Mouse (Mus musculus): ENCODE results near the gene Syngap1. TPM values are rescaled to one million over a fixed set of nuclear protein-coding genes. Genes with fewer than 3 reads are reported as not detected.
"Not testable (repeated sequence)": the region's sequence is repeated elsewhere in the genome, so short reads cannot be mapped to it uniquely, and the experiment has no call there.

Syngap1 gene
- total and polyA plus RNA-seq, 3 experiments: 2.7 to 24.6 TPM; not detected in 1

DNA sequence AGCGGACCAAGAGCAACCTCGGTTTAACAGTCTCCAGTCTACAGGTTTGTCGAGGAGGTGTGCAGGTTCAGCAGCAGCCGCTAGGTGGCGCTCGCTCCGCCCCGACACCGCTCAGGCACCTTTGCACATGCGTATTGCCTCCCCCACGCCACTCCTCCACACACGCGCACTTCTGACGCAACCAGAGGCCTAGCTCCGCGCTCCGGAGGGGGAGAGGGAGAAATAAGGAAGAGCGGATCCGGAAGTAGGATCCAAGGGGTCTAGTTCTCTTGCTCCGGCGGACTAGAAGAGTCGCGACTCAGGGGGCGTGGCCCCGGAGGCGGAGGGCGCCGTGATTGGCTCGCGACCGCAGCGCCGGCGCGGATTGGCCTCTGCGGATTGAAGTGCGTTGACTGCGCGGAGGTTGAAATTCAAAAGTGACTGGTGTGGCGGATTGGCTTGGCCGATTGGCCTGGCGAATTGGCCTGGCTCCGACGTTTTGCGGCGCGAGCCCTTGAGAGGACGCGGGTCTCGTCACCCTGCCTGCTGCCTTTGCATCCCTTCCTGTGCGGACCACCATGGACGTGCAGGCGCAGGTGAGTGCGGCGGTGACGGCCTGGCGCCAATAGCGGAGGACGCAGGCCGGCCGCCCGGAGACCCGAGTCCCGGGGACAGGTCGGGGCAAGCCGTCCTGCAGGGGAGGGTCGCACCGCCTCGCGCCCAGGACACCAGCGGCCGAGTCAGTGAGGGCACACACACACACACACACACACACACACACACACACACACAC lies 24.2 kb upstream of the Syngap1 start, which contains the start of gene Kifc5b (continued):
- TF ChIP-seq MYB (IDR thresholded peaks at IDR 0.05; ENCODE audit: low read depth, low read length) (no peak), NRF1 (IDR thresholded peaks at IDR 0.05; ENCODE audit: insufficient read depth, low read depth, low read length, poor library complexity, severe bottlenecking) (peak; percentile 95), EP300 (IDR thresholded peaks at IDR 0.05; ENCODE audit: low read depth in 1 of 2, low read length in 2 of 2) (peak in 1 of 2 experiments; percentile 44; a peak in 1 of 4 replicates), TBP (IDR thresholded peaks at IDR 0.05; ENCODE audit: low read depth, low read length) (peak; percentile 77), ZMIZ1 (IDR thresholded peaks at IDR 0.05; ENCODE audit: low read depth, low read length) (peak; percentile 84; the same call in 1 of the 2 replicates), TCF12 (IDR thresholded peaks at IDR 0.05; ENCODE audit: low read depth, low read length) (peak; percentile 60; the same call in 1 of the 2 replicates), RCOR1 (IDR thresholded peaks at IDR 0.05; ENCODE audit: low read depth, low read length) (0 out of 2 replicates have a peak, but pooled peaks have one; percentile 26), BHLHE40 (IDR thresholded peaks at IDR 0.05; ENCODE audit: borderline replicate concordance, low read depth, low read length) (no peak), CHD2 (IDR thresholded peaks at IDR 0.05; ENCODE audit: low read length) (no peak), GATA1 (IDR thresholded peaks at IDR 0.05; ENCODE audit: low read depth, low read length) (no peak), POLR2A (IDR thresholded peaks at IDR 0.05; ENCODE audit: control insufficient read depth in 1 of 2, insufficient read depth in 1 of 2, low read depth in 1 of 2, low read length in 2 of 2, poor library complexity in 1 of 2) (peak; percentile 86 to 88), SIN3A (IDR thresholded peaks at IDR 0.05; ENCODE audit: low read length) (peak; percentile 95), MAFK (IDR thresholded peaks at IDR 0.05; ENCODE audit: borderline replicate concordance, low read depth, low read length) (no peak), GABPA (IDR thresholded peaks at IDR 0.05; ENCODE audit: low read depth, low read length) (no peak), ETS1 (IDR thresholded peaks at IDR 0.05; ENCODE audit: low read depth, low read length) (peak; percentile 75; the same call in 1 of the 2 replicates), MYC (IDR thresholded peaks at IDR 0.05; ENCODE audit: low read depth, low read length) (peak; percentile 94), ZNF384 (IDR thresholded peaks at IDR 0.05; ENCODE audit: low read depth, low read length) (no peak), MEF2A (IDR thresholded peaks at IDR 0.05; ENCODE audit: extremely low read depth, insufficient replicate concordance, low read depth, low read length, poor library complexity, severe bottlenecking) (no peak), HCFC1 (IDR thresholded peaks at IDR 0.05; ENCODE audit: low read depth, low read length) (peak; percentile 91), POLR2AphosphoS2 (IDR thresholded peaks at IDR 0.05; ENCODE audit: low read length) (peak; percentile 81), RAD21 (IDR thresholded peaks at IDR 0.05; ENCODE audit: low read depth, low read length) (peak; percentile 50)

DNA sequence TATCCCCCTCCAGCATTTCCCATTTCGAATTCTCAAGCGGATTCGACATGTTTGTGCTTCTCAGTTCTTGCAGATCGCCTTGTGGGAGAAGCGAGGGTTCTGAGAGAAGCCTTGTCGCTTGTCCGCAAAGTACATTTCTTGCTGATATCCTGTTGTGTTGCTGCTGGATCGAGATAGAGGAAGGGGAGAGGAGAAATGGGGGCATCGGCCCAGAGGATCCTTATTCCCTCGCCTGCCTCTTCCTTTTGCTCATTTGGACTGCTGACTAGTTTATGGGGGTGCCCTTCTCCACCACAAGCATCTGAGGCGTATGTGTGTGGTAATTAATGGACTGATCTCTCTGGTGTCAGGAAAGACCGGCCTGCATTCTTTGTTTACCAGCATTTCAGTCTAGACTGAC lies 23.5 kb upstream of the Syngap1 start:
- Histone ChIP-seq H3K27ac (ENCODE audit: control insufficient read depth, low read depth, low read length) (peak overlapping the region; percentile 77), H3K4me3 (ENCODE audit: control insufficient read depth in 1 of 2, insufficient read depth in 1 of 2, low read depth in 2 of 2, low read length in 2 of 2) (peak overlapping the region; percentile 79 to 93), H3K9ac (ENCODE audit: control insufficient read depth, low read depth, low read length, poor library complexity, severe bottlenecking) (peak overlapping the region; percentile 95), H3K79me2 (ENCODE audit: control insufficient read depth, insufficient read depth, low read length, poor library complexity) (peaks cover 26% of the 10 kb centered on the region)
- H3K27me3 ChIP-seq (ENCODE audit: control insufficient read depth in 1 of 2, insufficient read depth in 2 of 2, low read length in 2 of 2); H3K4me1 ChIP-seq (ENCODE audit: control insufficient read depth in 1 of 2, insufficient read depth in 2 of 2, low read length in 2 of 2); H3K36me3 ChIP-seq (ENCODE audit: control insufficient read depth in 1 of 2, insufficient read depth in 2 of 2, low read length in 2 of 2); H3K9me3 ChIP-seq (replicated peaks; ENCODE audit: insufficient read depth, low read length): not testable (repeated sequence)
- TF ChIP-seq MXI1 (IDR thresholded peaks at IDR 0.05; ENCODE audit: low read depth, low read length): 0 out of 2 replicates have a peak, but pooled peaks have one; percentile 2
- DNase-seq (ENCODE audit: low read depth, low spot score): peak; percentile 57

All from MEL (cell line).